Mouse (Mus musculus): ENCODE measurements around the gene Ntrk3. TPM values are rescaled to one million over a fixed set of nuclear protein-coding genes. Genes with fewer than 3 reads are reported as not detected.

Ntrk3 gene
- polyA plus RNA-seq, 1 experiment from 2014 or later = 1.2 TPM

GRCm38 (mm10) chr7:78431611-78432010, 306.2 kb downstream of the Ntrk3 start:
- Histone ChIP-seq H3K4me1 (replicated peaks; ENCODE audit: control insufficient read depth, insufficient read depth, low read length) (no peaks in the 10 kb centered on the region), H3K27me3 (replicated peaks; ENCODE audit: control insufficient read depth, insufficient read depth, low read length) (no peaks in the 10 kb centered on the region), H3K9ac (ENCODE audit: low read depth, low read length) (no peak overlapping the region), H3K9me3 (ENCODE audit: control insufficient read depth) (no peaks in the 10 kb centered on the region), H3K4me3 (ENCODE audit: low read depth, low read length) (no peak overlapping the region), H3K4me2 (replicated peaks; ENCODE audit: low read depth) (no peak overlapping the region), H3K27ac (ENCODE audit: low read depth, low read length) (no peak overlapping the region), H3K36me3 (ENCODE audit: control insufficient read depth, insufficient read depth) (no peaks in the 10 kb centered on the region)
- ATAC-seq = no peak
- 81% methylated on average over 4 of the region's 4 CpGs for WGBS
- TF ChIP-seq CTCF (IDR thresholded peaks at IDR 0.05; ENCODE audit: low read depth) = no peak

GRCm38 (mm10) chr7:78412172-78412571, 325.6 kb downstream of the Ntrk3 start:
- no peak overlapping the region for H3K27ac ChIP-seq (ENCODE audit: low read depth, low read length)
- WGBS = 70% methylated on average over 2 of the region's 2 CpGs
- H3K4me3 ChIP-seq (ENCODE audit: low read depth, low read length) = no peak overlapping the region
- H3K4me2 ChIP-seq (replicated peaks; ENCODE audit: low read depth) = no peak overlapping the region
- H3K36me3 ChIP-seq (ENCODE audit: control insufficient read depth, insufficient read depth) = no peaks in the 10 kb centered on the region
- no peak for ATAC-seq
- no peak for TF ChIP-seq CTCF (IDR thresholded peaks at IDR 0.05; ENCODE audit: low read depth)
- H3K27me3 ChIP-seq (replicated peaks; ENCODE audit: control insufficient read depth, insufficient read depth, low read length) = no peaks in the 10 kb centered on the region
- no peak overlapping the region for H3K9ac ChIP-seq (ENCODE audit: low read depth, low read length)
- H3K9me3 ChIP-seq (ENCODE audit: control insufficient read depth) = no peaks in the 10 kb centered on the region
- H3K4me1 ChIP-seq (replicated peaks; ENCODE audit: control insufficient read depth, insufficient read depth, low read length) = no peaks in the 10 kb centered on the region

DNA sequence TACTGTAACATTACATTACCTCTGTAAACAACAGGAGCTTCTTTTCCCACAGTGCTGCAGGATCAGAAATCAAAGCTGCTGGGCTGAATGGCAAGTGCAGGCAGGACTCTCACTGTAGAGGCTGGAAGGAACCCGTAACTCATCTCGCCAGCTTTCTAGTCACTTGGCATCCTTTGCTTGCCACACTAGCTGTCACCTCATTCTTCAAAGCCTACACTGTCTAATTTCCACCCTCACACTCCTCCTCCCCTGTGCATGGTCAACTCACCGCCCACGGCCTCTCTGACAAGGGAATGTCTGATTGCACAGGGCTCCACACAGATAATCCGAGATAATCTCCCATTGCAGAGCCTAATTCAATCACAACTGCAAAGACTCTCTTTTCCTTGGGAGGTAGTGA, 327.8 kb downstream of the Ntrk3 start:
- no peak overlapping the region for H3K9ac ChIP-seq (ENCODE audit: low read depth, low read length)
- TF ChIP-seq CTCF (IDR thresholded peaks at IDR 0.05; ENCODE audit: low read depth) = no peak
- H3K36me3 ChIP-seq (ENCODE audit: control insufficient read depth, insufficient read depth) = no peaks in the 10 kb centered on the region
- no peak for ATAC-seq
- no peaks in the 10 kb centered on the region for H3K4me1 ChIP-seq (replicated peaks; ENCODE audit: control insufficient read depth, insufficient read depth, low read length)
- H3K4me2 ChIP-seq (replicated peaks; ENCODE audit: low read depth) = no peak overlapping the region
- no peaks in the 10 kb centered on the region for H3K9me3 ChIP-seq (ENCODE audit: control insufficient read depth)
- WGBS = 72% methylated on average over 5 of the region's 5 CpGs
- H3K4me3 ChIP-seq (ENCODE audit: low read depth, low read length) = no peak overlapping the region
- H3K27ac ChIP-seq (ENCODE audit: low read depth, low read length) = no peak overlapping the region
- H3K27me3 ChIP-seq (replicated peaks; ENCODE audit: control insufficient read depth, insufficient read depth, low read length) = no peaks in the 10 kb centered on the region

DNA sequence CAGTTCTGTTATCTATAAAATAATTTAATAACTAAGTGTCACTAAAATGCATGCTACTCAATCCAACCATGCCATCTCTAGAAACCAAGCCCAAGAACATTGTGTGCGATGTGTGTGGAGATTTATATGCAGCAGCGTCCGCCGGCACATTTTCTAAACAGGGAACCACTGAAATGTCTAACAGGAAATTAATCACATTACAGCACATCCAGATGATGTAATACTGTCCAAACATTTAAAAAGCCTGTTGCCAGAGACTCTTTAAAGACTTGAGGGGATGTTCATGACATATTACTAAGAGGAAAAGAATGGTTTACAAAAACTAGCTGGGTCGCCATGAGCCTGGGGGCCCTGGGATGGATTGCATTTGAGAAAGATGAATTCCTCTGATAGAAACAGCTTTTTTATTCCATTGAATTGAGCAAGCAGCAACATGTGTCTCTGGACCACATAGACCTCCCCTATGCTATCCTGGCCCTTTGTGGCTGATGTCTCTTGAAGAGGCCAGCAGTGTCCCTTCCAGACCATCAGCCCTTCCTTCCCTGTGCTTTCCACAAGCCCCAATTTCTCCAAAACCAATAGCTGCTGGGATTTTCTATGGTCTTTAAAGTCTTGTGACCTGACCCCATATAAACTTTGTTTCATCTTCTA, 331.0 kb downstream of the Ntrk3 start:
- H3K36me3 ChIP-seq (ENCODE audit: control insufficient read depth, insufficient read depth) = no peaks in the 10 kb centered on the region
- H3K4me2 ChIP-seq (replicated peaks; ENCODE audit: low read depth) = no peak overlapping the region
- H3K27ac ChIP-seq (ENCODE audit: low read depth, low read length) = no peak overlapping the region
- H3K4me1 ChIP-seq (replicated peaks; ENCODE audit: control insufficient read depth, insufficient read depth, low read length) = no peaks in the 10 kb centered on the region
- H3K4me3 ChIP-seq (ENCODE audit: low read depth, low read length) = no peak overlapping the region
- 57% methylated on average over 5 of the region's 5 CpGs for WGBS
- no peaks in the 10 kb centered on the region for H3K27me3 ChIP-seq (replicated peaks; ENCODE audit: control insufficient read depth, insufficient read depth, low read length)
- no peak overlapping the region for H3K9ac ChIP-seq (ENCODE audit: low read depth, low read length)
- no peaks in the 10 kb centered on the region for H3K9me3 ChIP-seq (ENCODE audit: control insufficient read depth)
- TF ChIP-seq CTCF (IDR thresholded peaks at IDR 0.05; ENCODE audit: low read depth) = no peak
- ATAC-seq = no peak

GRCm38 (mm10) chr7:78404481-78404880, 333.3 kb downstream of the Ntrk3 start:
- ATAC-seq = no peak
- no peaks in the 10 kb centered on the region for H3K27me3 ChIP-seq (replicated peaks; ENCODE audit: control insufficient read depth, insufficient read depth, low read length)
- H3K4me1 ChIP-seq (replicated peaks; ENCODE audit: control insufficient read depth, insufficient read depth, low read length) = no peaks in the 10 kb centered on the region
- no peaks in the 10 kb centered on the region for H3K9me3 ChIP-seq (ENCODE audit: control insufficient read depth)
- H3K27ac ChIP-seq (ENCODE audit: low read depth, low read length) = no peak overlapping the region
- H3K36me3 ChIP-seq (ENCODE audit: control insufficient read depth, insufficient read depth) = no peaks in the 10 kb centered on the region
- TF ChIP-seq CTCF (IDR thresholded peaks at IDR 0.05; ENCODE audit: low read depth) = no peak
- no peak overlapping the region for H3K4me2 ChIP-seq (replicated peaks; ENCODE audit: low read depth)
- whole genome bisulfite sequencing = 92% methylated on average over 6 of the region's 6 CpGs
- H3K4me3 ChIP-seq (ENCODE audit: low read depth, low read length) = no peak overlapping the region
- H3K9ac ChIP-seq (ENCODE audit: low read depth, low read length) = no peak overlapping the region

- no peak overlapping the region for H3K4me2 ChIP-seq (replicated peaks; ENCODE audit: low read depth)
- no peak for TF ChIP-seq CTCF (IDR thresholded peaks at IDR 0.05; ENCODE audit: low read depth)
- no peak overlapping the region for H3K9ac ChIP-seq (ENCODE audit: low read depth, low read length)
- 59% methylated on average over 3 of the region's 3 CpGs for WGBS
- H3K4me3 ChIP-seq (ENCODE audit: low read depth, low read length) = no peak overlapping the region
- H3K27ac ChIP-seq (ENCODE audit: low read depth, low read length) = no peak overlapping the region
- ATAC-seq = no peak
- H3K27me3 ChIP-seq (replicated peaks; ENCODE audit: control insufficient read depth, insufficient read depth, low read length) = no peaks in the 10 kb centered on the region
- no peaks in the 10 kb centered on the region for H3K9me3 ChIP-seq (ENCODE audit: control insufficient read depth)
- no peaks in the 10 kb centered on the region for H3K4me1 ChIP-seq (replicated peaks; ENCODE audit: control insufficient read depth, insufficient read depth, low read length)
- H3K36me3 ChIP-seq (ENCODE audit: control insufficient read depth, insufficient read depth) = no peaks in the 10 kb centered on the region
Measured at GRCm38 (mm10) chr7:78402495-78402894, 335.3 kb downstream of the Ntrk3 start.

DNA sequence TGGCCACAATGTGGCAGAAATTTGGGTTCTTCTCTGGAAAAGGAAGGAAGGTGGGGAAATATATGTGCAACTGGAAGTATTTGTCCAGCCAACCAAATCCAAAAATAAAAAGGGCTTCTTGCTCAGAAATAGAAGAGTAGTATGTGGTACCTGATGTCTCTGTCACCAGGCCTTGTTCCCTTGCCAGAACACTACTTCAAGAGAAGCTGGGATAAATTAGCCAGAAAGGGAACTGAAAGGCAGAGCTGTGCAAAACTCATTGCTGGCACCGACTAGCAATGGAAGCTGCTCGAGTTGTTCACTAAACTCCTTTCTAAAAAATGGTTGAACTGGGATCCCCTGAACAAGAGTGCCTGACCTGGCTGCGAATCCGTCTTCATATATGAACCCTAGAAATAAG, 337.6 kb downstream of the Ntrk3 start:
- H3K4me2 ChIP-seq (replicated peaks; ENCODE audit: low read depth) = no peak overlapping the region
- H3K27me3 ChIP-seq (replicated peaks; ENCODE audit: control insufficient read depth, insufficient read depth, low read length) = no peaks in the 10 kb centered on the region
- no peak for ATAC-seq
- no peak overlapping the region for H3K27ac ChIP-seq (ENCODE audit: low read depth, low read length)
- no peak for TF ChIP-seq CTCF (IDR thresholded peaks at IDR 0.05; ENCODE audit: low read depth)
- no peak overlapping the region for H3K9ac ChIP-seq (ENCODE audit: low read depth, low read length)
- WGBS = 88% methylated on average over 4 of the region's 4 CpGs
- no peaks in the 10 kb centered on the region for H3K36me3 ChIP-seq (ENCODE audit: control insufficient read depth, insufficient read depth)
- no peaks in the 10 kb centered on the region for H3K4me1 ChIP-seq (replicated peaks; ENCODE audit: control insufficient read depth, insufficient read depth, low read length)
- H3K4me3 ChIP-seq (ENCODE audit: low read depth, low read length) = no peak overlapping the region
- no peaks in the 10 kb centered on the region for H3K9me3 ChIP-seq (ENCODE audit: control insufficient read depth)

All from intestine, postnatal 0 days (tissue).